Mouse (Mus musculus) cerebellum, adult 2 months (tissue): ENCODE data around the gene Atp2b4.

Source experiments
- CTCF ChIP-seq: fragments of 200-500 bp; IDR thresholded peaks from 2 replicates; pipeline ENCODE4 v1.5.1; 2011; ENCODE audit warnings: low read depth, mild to moderate bottlenecking, control low read depth, low read length, moderate library complexity, borderline replicate concordance; ENCODE audit not compliant: insufficient read depth
- POLR2A ChIP-seq: fragments of 200-500 bp; IDR thresholded peaks from 2 replicates; pipeline ENCODE4 v1.6.1; 2011; ENCODE audit warnings: low read length, control low read depth, borderline replicate concordance; ENCODE audit not compliant: insufficient read depth

- TF ChIP-seq CTCF: no peak
- no peak for TF ChIP-seq POLR2A
Measured at GRCm38 (mm10) chr1:133749954-133750353, 50.9 kb downstream of the Atp2b4 start.
